Mouse (Mus musculus): ENCODE results near the gene Zdhhc9. TPM values are rescaled to one million over a fixed set of nuclear protein-coding genes. Genes with fewer than 3 reads are reported as not detected.

Zdhhc9 gene
- polyA plus RNA-seq, 1 experiment from 2014 or later, result 3.9 TPM

DNA sequence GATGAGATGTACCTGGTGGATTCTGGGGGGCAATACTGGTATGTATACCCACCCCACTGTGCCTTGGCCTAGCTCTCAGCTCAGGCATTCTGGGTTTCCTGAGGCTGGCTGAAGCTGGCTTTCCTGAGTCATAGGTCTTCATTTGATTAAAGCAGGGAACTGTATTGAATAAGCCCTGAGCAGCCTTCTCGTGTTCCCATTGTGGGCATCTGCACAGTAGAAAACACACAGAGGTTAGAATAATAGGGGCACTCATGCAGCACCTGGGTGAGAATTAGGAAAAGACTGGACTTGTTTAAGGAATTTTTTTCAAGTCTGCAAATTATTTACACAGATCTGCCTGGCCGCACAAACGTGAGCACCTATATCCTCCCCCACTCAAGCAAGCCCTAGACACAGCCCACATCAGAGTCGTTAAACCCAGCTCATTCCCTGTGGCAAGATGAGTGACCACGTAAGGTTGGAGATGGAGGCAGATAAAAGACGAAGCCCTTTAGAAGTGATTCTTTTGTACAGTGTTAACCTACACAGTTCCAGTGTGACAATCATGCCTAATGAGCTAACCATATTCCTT is 81.7 kb downstream of the Zdhhc9 start:
- Histone ChIP-seq H3K4me1 (ENCODE audit: insufficient read depth, low read depth, low read length) (no peaks in the 10 kb centered on the region), H3K9me3 (ENCODE audit: low read length) (no peaks in the 10 kb centered on the region), H3K27me3 (replicated peaks; ENCODE audit: insufficient read depth, low read length) (no peaks in the 10 kb centered on the region), H3K36me3 (ENCODE audit: insufficient read depth, low read length) (no peaks in the 10 kb centered on the region), H3K4me3 (ENCODE audit: low read depth, low read length) (no peak overlapping the region), H3K4me2 (replicated peaks; ENCODE audit: low read depth, low read length) (no peak overlapping the region), H3K9ac (replicated peaks; ENCODE audit: low read depth) (no peak overlapping the region), H3K27ac (ENCODE audit: low read length) (no peak overlapping the region)
- no peak for DNase-seq (ENCODE audit: low spot score)
- no peak for TF ChIP-seq CTCF (IDR thresholded peaks at IDR 0.05)
- no peak for TF ChIP-seq EP300 (IDR thresholded peaks at IDR 0.05)
- WGBS, result 60% methylated on average over 6 of the region's 6 CpGs
- no peak for ATAC-seq

- Histone ChIP-seq H3K9ac (replicated peaks; ENCODE audit: low read depth) (no peak overlapping the region), H3K9me3 (ENCODE audit: low read length) (no peaks in the 10 kb centered on the region), H3K36me3 (ENCODE audit: insufficient read depth, low read length) (no peaks in the 10 kb centered on the region), H3K27ac (ENCODE audit: low read length) (no peak overlapping the region), H3K4me1 (ENCODE audit: insufficient read depth, low read depth, low read length) (no peaks in the 10 kb centered on the region), H3K4me2 (replicated peaks; ENCODE audit: low read depth, low read length) (peak overlapping the region; percentile 33; the same call in 1 of the 2 replicates), H3K27me3 (replicated peaks; ENCODE audit: insufficient read depth, low read length) (no peaks in the 10 kb centered on the region), H3K4me3 (ENCODE audit: low read depth, low read length) (no peak overlapping the region)
- DNase-seq (ENCODE audit: low spot score), result peak; percentile 65
- 18% methylated on average over 17 of the region's 17 CpGs for WGBS
- ATAC-seq, result peak; percentile 71
- 0 out of 2 replicates have a peak, but pooled peaks have one; percentile 21 for TF ChIP-seq EP300 (IDR thresholded peaks at IDR 0.05)
- peak; percentile 75 for TF ChIP-seq CTCF (IDR thresholded peaks at IDR 0.05)
Observed at GRCm38 (mm10) chrX:48124132-48125071, 84.3 kb downstream of the Zdhhc9 start.

Other genes with a start within 250 kb of the Zdhhc9 start
- gene Apln, start 174.0 kb downstream of the Zdhhc9 start, polyA plus RNA-seq (2015; fragmentation: Nextera tagmentation; extraction: Ambion mirVana), result 12.7 and 12.9 TPM in 2 replicates
- gene Xpnpep2, start 100.2 kb downstream of the Zdhhc9 start, polyA plus RNA-seq (2015; fragmentation: Nextera tagmentation; extraction: Ambion mirVana), result 0.54 and 0.64 TPM in 2 replicates
- gene Sash3, start 62.4 kb downstream of the Zdhhc9 start, polyA plus RNA-seq (2015; fragmentation: Nextera tagmentation; extraction: Ambion mirVana), result 4.5 and 4.8 TPM in 2 replicates
- gene Utp14a, start 48.0 kb upstream of the Zdhhc9 start, polyA plus RNA-seq (2015; fragmentation: Nextera tagmentation; extraction: Ambion mirVana), result 11.0 and 11.5 TPM in 2 replicates
- 3.1 and 3.7 TPM in 2 replicates for gene Bcorl1, start 132.5 kb upstream of the Zdhhc9 start, polyA plus RNA-seq (2015; fragmentation: Nextera tagmentation; extraction: Ambion mirVana)

All from lung, postnatal 0 days (tissue).